Mouse (Mus musculus): ENCODE measurements around the gene Brsk1. TPM values are rescaled to one million over a fixed set of nuclear protein-coding genes. Genes with fewer than 3 reads are reported as not detected.

Brsk1 gene
- polyA plus RNA-seq (2012; rRNA removed) = 12.9 and 13.8 TPM in 2 replicates

GRCm38 (mm10) chr7:4690387-4690786 is at the start of gene Brsk1:
Brsk1 (plus strand) TSS chr7:4690604.

GRCm38 (mm10) chr7:4658912-4659551 is 31.4 kb upstream of the Brsk1 start, which contains the start of gene Ppp6r1:
Ppp6r1 (minus strand) TSS chr7:4659019.

GRCm38 (mm10) chr7:4684632-4685417 is 5.6 kb upstream of the Brsk1 start, which contains the start of gene Hspbp1:
Hspbp1 (minus strand) TSS chr7:4685068.

GRCm38 (mm10) chr7:4725169-4725568 is 34.8 kb downstream of the Brsk1 start, which contains the start of gene Tmem150b:
Tmem150b (minus strand) TSS chr7:4725249.

GRCm38 (mm10) chr7:4739544-4740275 is 49.3 kb downstream of the Brsk1 start, which contains the start of gene Kmt5c:
Kmt5c (plus strand) TSS chr7:4740115.

GRCm38 (mm10) chr7:4752821-4753570 is 62.6 kb downstream of the Brsk1 start, which contains the start of gene Cox6b2:
Cox6b2 (minus strand) TSS chr7:4753094.

Other genes starting within 250 kb of the Brsk1 start
- 18.7 and 19.6 TPM in 2 replicates for gene Rdh13, start 245.0 kb upstream of the Brsk1 start, polyA plus RNA-seq (2012; rRNA removed)
- 8.2 and 11.3 TPM in 2 replicates for gene Eps8l1, start 229.9 kb upstream of the Brsk1 start, polyA plus RNA-seq (2012; rRNA removed)
- gene Ppp1r12c, start 188.9 kb upstream of the Brsk1 start, polyA plus RNA-seq (2012; rRNA removed) = 96.9 and 134 TPM in 2 replicates
- gene Tnnt1, start 174.2 kb upstream of the Brsk1 start, polyA plus RNA-seq (2012; rRNA removed) = 1.5 and 2.1 TPM in 2 replicates
- 215 and 244 TPM in 2 replicates for gene Tnni3, start 166.4 kb upstream of the Brsk1 start, polyA plus RNA-seq (2012; rRNA removed)
- 13.4 and 14.9 TPM in 2 replicates for gene Dnaaf3, start 158.2 kb upstream of the Brsk1 start, polyA plus RNA-seq (2012; rRNA removed)
- 6.4 and 7.0 TPM in 2 replicates for gene Syt5, start 143.1 kb upstream of the Brsk1 start, polyA plus RNA-seq (2012; rRNA removed)
- gene Ptprh, start 86.6 kb upstream of the Brsk1 start, polyA plus RNA-seq (2012; rRNA removed) = 0.18 and 0.23 TPM in 2 replicates
- 14.0 and 15.4 TPM in 2 replicates for gene Tmem86b, start 59.2 kb upstream of the Brsk1 start, polyA plus RNA-seq (2012; rRNA removed)
- gene Ppp6r1, start 31.6 kb upstream of the Brsk1 start, polyA plus RNA-seq (2012; rRNA removed) = 124 and 125 TPM in 2 replicates
- 85.5 and 91.1 TPM in 2 replicates for gene Hspbp1, start 5.5 kb upstream of the Brsk1 start, polyA plus RNA-seq (2012; rRNA removed)
- gene Tmem150b, start 34.6 kb downstream of the Brsk1 start, polyA plus RNA-seq (2012; rRNA removed) = 0.82 and 0.95 TPM in 2 replicates
- gene Kmt5c, start 49.5 kb downstream of the Brsk1 start, polyA plus RNA-seq (2012; rRNA removed) = 189 and 218 TPM in 2 replicates
- gene Cox6b2, start 62.5 kb downstream of the Brsk1 start, polyA plus RNA-seq (2012; rRNA removed) = 26.8 and 59.2 TPM in 2 replicates
- gene Fam71e2, start 80.7 kb downstream of the Brsk1 start, polyA plus RNA-seq (2012; rRNA removed) = 0.05 and 0.06 TPM in 2 replicates
- gene Il11, start 92.3 kb downstream of the Brsk1 start, polyA plus RNA-seq (2012; rRNA removed) = 1.1 and 1.2 TPM in 2 replicates
- not detected in 2 replicates for gene Tmem190, start 92.3 kb downstream of the Brsk1 start, polyA plus RNA-seq (2012; rRNA removed)
- 88.3 and 125 TPM in 2 replicates for gene Tmem238, start 99.1 kb downstream of the Brsk1 start, polyA plus RNA-seq (2012; rRNA removed)
- gene Rpl28, start 102.3 kb downstream of the Brsk1 start, polyA plus RNA-seq (2012; rRNA removed) = 545 and 557 TPM in 2 replicates
- gene Ube2s, start 122.0 kb downstream of the Brsk1 start, polyA plus RNA-seq (2012; rRNA removed) = 228 and 308 TPM in 2 replicates
- 2.5 and 3.9 TPM in 2 replicates for gene Shisa7, start 154.1 kb downstream of the Brsk1 start, polyA plus RNA-seq (2012; rRNA removed)
- 28.1 and 35.4 TPM in 2 replicates for gene Isoc2b, start 179.7 kb downstream of the Brsk1 start, polyA plus RNA-seq (2012; rRNA removed)
- gene Isoc2a, start 186.5 kb downstream of the Brsk1 start, polyA plus RNA-seq (2012; rRNA removed) = 23.7 and 25.1 TPM in 2 replicates
- gene Gm36210, start 215.9 kb downstream of the Brsk1 start, polyA plus RNA-seq (2012; rRNA removed) = 0.44 and 0.48 TPM in 2 replicates
- gene Zfp628, start 224.6 kb downstream of the Brsk1 start, polyA plus RNA-seq (2012; rRNA removed) = 37.7 and 42.3 TPM in 2 replicates
- 13.2 and 17.2 TPM in 2 replicates for gene Nat14, start 231.4 kb downstream of the Brsk1 start, polyA plus RNA-seq (2012; rRNA removed)
- gene Ssc5d, start 235.2 kb downstream of the Brsk1 start, polyA plus RNA-seq (2012; rRNA removed) = 13.3 and 16.0 TPM in 2 replicates